Mouse (Mus musculus): ENCODE measurements around the gene Entpd7. TPM values are rescaled to one million over a fixed set of nuclear protein-coding genes. Genes with fewer than 3 reads are reported as not detected.

Entpd7 gene
- total RNA-seq, 2 experiments from 2014 or later = 15.9 to 16.7 TPM

DNA sequence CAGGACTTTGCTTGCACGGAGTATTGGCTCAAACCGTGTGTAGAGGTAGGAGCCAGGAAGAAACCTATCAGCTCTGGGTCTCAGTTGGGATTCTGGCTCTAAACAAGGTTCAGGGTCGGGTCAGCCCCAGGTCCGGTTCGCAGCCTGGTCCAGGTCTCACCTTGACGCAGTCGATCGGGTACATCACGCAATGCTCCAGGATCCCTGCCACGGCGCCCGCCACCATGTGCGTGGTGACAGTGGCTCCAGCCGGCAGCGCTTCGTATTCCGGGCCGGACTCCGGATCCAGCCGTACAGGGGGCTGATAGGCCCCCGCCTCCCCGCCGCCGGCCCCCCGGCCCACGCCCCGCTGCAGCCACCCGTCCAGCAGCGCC lies 15.2 kb upstream of the Entpd7 start:
- DNase-seq (ENCODE audit: low spot score in 2 of 2) = no peak

DNA sequence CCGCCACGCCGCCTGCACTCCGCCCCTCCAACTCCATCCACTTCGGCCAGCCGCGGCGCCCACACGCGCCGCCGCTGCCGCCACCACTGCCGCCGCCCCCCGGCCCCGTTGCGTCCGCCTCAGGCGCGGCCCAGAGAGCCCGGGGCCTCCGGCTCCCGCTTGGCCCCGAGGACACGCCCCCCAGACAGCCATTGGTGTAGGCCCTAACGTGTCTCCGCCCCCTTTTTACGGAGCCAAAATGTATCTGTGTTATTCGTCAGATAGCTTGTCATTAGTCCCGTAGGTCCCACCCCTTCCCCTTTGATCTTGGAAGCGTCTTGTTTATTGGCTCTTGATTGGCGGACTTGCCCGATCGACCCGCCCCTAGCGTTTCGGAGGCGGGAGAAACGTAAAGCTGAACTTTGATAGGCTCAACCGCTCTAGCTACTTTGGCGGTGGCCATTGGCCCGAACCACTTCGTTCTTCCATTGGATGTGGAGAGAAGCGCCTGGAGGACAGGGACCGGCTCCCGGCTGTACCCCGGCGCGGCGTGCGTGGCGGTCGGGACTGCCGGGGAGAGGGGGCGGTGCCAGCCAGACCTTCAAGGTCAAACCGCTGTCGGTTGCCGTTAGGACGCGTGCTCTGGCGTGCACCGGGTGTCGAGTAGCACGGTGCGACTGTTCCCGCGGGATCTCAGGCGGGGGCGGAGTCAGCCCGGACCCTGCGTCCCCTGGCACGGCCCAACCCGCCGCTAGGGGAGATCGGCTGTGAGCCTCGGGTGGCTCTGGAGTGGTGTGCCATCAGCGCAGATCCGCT lies 14.5 kb upstream of the Entpd7 start, which contains the start of gene Slc25a28:
Slc25a28 (minus strand) TSS at position 152 of the 795 bp plus-strand sequence.
- peak; percentile 99 for DNase-seq (ENCODE audit: low spot score in 2 of 2)

DNA sequence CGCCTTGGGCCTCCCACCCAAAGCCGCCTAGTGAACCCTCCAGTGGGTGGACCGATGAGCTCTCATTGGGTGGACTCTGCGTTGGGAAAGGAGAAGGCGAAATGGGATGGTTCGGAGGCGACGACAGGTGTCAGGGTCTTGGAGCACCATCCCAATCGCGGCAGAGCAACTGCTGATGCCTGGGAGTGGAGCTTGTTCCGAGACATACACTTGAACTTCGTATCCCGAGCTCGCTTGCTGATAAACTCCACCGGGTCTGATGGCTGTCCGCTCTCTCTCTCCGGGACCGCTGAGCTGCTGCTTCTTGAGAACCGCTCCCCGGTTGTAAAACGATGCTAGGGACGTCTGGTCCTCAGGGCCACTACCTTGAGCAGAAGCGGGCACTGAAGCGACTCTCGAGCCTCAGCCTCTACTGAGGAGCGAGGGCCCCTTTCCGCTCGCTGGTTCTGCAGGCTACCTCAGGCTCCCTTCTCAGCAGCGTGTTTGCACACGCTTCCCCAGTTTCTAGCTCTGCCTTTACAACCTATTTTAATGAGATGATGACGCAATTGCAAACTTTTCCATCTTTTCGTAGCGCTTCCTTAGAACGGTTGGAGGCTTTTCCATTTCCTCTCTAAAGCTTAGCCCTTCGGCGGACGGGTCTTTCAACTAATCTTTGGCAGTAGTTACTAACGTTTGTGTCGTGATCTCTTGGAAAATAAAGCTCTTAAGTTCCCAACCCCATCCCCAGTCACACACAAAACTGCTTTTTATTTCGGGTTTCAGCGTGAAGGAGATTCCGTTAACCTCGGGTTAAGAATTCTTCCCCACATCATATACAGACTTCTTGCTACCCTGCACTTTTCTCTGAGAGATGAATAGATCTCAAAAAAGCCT lies 13.7 kb upstream of the Entpd7 start:
- DNase-seq (ENCODE audit: low spot score in 2 of 2) = peak in 1 of 2 experiments; percentile 54

DNA sequence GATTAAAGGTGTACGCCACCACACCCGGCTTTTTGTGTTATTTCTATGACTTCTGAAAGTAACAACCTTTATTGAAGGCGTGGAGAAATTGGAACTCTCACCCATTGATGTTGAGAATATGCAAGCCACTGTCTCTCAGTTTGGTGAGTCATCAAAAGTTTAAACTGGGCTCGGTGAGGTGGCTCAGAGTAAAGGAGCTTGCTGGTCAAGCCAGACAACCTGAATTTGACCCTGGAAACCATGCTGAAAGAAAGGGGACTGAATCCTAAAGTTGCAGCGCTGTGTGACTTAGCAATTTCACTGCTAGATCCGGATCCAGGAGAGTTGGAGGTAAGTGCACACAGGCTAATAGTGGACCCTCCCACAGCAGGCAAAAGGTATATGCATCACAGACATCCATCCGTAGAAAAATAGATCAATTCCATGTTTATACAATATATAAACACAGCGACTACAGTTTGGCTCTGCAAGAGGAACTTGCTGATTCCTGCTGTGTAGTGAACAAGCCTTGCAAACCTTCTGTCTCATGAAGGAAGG lies 10.9 kb upstream of the Entpd7 start:
- no peak for DNase-seq (ENCODE audit: low spot score in 2 of 2)

DNA sequence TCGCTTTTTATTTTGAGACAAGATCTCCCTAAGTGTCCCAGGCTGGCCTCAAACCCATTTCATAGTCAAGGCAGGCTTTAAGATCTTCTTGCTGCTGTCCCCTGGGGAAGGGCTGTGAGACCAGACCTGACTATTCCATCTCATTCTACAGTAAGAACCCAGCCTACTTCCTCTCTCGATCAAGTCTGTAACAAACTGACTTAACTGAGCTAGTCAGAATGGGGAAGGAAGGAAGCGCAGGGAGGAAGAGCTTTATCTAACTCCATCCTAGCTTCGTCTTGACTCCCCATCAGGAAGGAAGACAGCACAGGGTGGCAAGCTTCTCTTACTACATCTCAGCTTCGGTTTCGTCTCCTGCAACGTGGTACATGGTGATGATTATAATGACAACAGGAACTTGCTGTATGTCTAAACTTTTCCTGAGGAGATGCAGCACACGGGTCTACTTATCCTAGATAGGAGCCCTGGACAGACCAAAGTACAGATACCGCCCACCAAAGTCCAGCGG lies 9.9 kb upstream of the Entpd7 start:
- no peak for DNase-seq (ENCODE audit: low spot score in 2 of 2)

DNA sequence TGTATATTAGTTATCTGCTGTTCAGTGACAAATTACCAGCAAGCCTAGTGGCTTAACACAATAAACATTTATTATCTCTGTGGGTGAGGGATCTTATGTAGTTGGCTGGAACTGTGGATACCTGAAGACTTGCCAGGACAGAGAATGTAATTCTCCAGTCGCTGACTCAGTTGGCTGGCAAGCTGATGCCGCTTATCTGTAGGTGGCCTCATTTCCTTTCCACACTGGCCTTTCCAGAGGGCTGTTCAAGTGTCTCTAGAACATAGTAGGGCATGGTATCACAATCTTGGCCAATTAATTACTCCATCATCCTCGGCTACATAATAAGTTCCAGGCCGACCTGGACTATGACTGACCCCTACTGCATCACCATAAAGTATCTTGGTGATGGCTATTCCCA lies 7.9 kb upstream of the Entpd7 start:
- no peak for DNase-seq (ENCODE audit: low spot score in 2 of 2)

DNA sequence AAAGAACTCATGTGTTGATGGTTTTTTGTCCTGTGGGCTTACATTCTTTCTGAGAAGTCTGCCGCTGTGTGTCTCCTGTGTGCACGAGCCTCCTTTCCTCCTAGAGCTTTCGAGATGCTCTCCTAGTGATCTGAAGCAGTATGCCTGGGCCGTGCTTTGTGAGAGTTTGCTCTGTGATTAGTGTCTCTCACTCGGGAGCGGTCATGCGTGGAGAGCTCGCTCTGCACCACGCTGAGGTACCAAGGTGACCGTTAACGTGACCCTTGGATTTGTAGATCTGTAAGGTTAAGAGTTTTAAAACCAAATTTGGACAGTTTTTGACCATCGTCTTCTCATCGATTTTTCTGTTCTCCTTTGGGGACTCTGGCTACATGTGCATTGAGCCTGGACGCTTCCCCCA lies 3.3 kb downstream of the Entpd7 start:
- DNase-seq (ENCODE audit: low spot score in 2 of 2) = no peak

DNA sequence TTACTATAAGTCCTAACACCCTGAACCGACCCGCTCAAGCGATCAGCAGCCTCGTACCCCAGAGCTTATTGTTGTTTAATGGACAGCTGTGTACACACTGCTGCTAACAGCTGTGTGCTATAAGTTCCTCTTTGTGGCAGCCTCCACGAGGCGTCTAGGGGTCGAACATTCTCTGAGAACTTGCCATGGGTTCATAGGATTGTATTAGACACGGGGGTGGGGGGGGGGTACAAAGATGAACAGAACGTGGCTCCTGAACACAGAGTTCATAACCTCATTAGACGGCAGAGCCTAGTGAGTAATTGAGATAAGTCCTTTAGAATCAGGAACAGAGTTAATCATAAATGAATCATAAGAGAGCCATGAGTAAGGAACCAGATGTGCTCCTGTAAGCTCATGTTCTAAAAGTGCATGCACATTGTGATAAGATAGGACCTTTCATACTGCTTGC lies 6.1 kb downstream of the Entpd7 start:
- no peak for DNase-seq (ENCODE audit: low spot score in 2 of 2)

DNA sequence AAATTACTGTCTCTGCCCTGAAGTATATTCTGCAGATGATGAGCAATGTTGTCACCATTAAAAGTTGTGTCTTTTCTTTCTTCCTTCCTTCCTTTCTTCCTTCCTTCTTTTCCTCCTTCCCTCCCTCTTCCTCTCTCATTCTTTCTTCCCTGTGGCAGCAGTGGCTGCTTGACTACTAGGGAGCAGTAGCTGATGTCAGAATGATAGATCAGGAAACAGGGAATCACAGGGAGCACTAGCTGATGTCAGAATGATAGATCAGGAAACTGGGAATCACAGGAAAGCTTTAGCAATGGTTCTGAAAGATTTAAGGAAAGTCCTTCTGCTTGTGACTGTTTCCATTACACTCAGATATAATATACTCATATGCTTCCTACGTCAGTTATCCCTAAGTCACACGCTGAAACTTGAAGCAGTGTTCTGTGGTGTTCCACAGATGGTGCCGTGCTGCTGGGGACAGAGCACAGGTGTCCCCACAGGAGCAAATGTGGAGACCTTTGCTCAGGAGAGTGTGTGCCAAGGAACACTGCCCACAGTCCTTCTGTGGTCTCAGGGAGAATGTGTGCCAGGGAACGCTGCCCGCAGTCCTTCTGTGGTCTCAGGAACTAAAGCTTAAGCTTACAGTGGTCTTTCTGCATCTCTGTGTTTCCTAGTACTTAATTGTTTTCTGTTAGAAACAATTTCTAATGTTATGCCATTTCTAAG lies 8.3 kb downstream of the Entpd7 start:
- DNase-seq (ENCODE audit: low spot score in 2 of 2) = peak in 1 of 2 experiments; percentile 20

DNA sequence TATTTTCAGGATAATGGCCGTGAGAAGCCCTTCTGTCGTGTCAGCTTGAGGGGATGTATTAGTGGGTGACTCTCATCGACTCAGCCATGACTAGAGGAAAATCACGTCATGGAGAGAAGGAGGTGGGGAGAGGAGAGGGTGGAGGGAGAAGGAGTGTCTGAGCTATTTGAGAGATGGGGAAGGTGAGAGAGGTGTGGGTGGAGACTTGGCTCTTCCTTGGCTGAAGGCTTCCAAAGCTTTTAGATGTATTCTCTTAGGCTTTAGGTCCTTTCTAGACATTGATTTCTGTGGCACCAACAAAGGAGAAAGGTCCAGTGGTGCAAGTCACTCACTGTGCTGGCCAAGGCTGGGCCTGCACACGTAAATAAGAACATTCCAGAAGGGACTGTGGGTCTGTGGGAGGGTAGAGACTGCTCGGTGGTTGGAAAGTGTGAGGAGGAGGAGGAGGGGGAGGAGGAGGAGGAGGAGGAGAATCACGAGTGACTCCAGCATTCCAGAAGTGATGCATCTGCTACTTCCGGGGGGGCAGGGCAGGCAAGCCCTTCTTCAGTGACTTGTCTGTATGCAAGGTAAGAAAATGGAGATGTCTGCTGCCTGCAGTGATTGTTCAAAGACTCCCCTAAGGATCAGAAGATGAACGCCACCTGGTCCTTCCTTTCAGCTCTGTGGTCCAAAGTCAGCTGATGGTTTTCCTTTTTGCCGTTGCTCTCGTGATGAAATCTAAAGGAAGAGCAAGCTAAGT lies 9.7 kb downstream of the Entpd7 start:
- DNase-seq (ENCODE audit: low spot score in 2 of 2) = peak in 1 of 2 experiments; percentile 25

DNA sequence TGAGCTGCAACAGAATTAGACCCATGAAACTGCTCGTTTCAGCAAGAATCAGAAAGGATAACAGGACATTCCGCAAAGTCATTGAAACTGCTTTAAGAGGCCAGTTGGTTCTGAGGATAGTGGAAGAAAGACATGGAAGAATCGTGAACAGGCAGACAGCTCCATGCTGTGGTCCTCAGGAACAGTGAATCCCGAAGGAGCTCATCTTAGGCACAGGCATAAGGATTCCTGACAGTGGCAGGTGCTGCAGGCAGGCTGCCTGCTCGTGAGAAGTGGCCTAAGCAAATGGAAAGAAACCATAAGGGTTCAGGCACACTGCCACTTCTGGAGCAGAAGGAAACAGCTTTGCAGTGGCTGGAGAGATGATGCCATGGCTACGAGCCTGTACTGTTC lies 10.3 kb downstream of the Entpd7 start:
- DNase-seq (ENCODE audit: low spot score in 2 of 2) = no peak

DNA sequence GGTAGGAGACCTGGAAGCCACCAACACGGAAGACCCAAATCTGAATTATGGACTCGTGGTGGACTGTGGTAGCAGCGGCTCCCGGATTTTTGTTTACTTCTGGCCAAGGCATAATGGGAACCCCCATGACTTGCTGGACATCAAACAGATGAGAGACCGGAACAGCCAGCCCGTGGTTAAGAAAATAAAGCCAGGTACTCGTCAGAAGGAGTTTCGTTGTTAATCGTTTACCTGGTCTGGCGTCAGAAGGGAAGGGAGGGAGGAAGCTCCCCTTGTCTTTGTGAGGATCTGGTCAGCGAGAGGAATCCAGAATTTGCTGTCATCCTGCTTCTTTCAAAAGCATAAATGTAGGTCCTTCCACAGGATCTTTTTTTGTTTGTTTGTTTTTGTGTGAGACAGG lies 14.7 kb downstream of the Entpd7 start:
- no peak for DNase-seq (ENCODE audit: low spot score in 2 of 2)

DNA sequence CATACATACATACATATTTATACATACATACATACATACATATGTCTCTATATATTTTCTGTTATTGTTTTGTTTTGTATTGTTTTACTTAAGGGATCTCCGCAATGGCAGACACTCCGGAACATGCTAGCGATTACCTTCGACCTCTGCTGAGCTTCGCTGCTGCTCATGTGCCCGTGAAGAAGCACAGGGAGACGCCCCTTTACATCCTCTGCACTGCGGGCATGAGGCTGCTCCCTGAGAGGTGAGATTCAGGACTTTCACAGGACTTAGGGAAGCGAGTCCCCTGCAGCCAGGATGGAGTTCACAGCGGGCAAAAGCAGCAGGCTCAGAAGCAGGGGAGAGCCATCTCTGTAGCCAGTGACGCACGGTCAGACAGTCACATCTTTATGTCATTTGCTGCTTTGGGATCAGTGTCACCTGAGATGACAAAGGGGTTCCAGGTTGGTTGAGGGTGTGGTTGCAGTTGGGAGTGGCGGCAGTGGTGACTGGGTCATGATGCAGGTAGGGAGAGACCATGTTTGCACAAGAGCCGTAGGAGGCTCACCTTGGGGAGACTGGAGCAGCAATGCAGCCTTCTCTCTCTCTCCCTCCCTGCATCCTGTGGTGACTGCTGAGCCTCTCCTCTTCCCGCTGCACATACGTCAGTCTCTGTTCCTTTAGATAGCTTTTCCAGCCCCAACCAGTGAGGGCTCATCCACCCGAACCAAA lies 15.5 kb downstream of the Entpd7 start:
- no peak for DNase-seq (ENCODE audit: low spot score in 2 of 2)

DNA sequence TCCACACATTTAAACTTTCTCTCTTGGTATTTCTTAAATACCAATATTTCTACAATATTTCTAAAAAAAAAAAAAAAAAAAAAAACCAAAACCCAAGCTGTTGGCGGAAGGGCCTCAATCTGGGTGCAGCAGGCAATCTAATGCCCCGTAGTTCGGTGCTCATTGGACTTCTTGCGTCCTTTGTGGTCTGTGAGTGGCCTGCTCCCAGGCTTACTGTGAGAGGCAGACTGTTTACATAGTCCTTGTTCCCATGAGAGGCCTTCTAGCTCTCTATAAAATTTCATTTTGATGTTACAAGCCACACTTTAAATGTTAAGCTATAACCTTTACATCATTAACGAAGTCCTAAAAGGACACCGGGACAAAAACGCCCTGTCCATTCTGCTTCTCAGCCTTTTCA lies 18.7 kb downstream of the Entpd7 start:
- DNase-seq (ENCODE audit: low spot score in 2 of 2) = no peak

DNA sequence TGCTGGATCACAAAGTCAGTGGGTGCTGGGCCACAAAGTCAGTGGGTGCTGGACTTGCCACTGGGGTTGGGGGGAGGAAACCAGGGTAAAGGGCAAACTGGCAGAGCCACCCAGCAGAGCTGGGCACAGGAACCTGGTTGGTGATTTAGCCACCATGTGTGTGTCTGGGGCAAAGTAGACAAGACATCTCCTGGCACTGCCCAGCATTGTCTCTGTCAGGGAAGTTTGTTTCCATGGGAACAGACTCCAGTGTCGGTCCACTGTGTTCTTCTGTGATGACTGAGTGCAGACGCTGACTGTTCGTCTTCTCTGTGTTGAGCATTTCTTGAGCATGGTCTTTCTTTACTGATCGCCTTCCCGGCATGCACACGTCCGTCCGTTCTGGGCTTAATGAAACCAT lies 19.8 kb downstream of the Entpd7 start:
- DNase-seq (ENCODE audit: low spot score in 2 of 2) = peak in 1 of 2 experiments; percentile 25

DNA sequence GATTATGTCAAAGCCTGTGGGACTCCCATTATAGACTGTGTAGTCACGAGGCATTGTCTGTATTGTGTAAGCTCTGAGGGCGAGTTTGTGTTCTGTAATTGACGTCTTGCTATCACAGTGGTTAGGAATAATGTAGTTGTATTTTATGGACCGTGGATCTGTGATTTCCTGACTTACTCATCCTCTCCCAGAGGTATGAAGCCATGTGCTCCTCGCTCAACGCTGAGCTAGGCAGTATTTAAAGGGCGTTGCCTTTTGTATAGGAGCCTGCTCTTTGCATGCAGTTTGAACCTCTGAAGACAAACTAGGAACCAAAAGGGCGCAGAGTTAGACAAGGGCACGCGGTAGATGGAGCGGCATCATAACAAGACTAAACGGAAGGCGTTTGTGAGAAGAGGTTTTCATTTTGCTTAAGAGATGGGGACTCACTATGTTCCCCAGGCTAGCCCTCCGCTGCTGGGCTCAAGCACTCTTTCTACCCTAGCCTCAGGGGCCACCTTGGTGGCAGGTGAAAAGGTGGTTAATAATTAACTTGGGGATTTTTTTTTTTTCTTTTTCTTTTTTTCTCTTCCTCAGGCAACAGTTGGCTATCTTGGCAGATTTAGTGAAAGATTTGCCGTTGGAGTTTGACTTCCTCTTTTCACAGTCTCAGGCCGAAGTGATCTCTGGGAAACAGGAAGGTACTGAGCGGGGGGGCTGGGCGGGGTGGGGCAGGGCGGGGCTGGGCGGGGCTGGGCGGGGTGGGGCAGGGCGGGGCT lies 21.9 kb downstream of the Entpd7 start:
- no peak for DNase-seq (ENCODE audit: low spot score in 2 of 2)

DNA sequence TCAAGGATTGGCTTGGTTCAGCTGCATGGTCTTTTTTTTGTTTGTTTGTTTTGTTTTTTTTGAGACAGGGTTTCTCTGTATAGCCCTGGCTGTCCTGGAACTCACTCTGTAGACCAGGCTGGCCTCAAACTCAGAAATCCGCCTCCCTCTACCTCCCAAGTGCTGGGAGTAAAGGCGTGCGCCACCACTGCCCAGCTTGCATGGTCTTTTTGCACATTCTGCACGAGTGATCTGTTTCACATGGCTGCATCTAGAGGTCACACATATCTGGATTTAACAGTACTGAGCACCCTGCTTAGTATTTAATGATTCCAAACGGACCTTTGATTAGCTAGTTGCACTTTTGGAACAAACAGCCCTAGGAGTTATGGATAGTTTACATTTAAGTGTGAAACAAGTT lies 22.5 kb downstream of the Entpd7 start:
- no peak for DNase-seq (ENCODE audit: low spot score in 2 of 2)

DNA sequence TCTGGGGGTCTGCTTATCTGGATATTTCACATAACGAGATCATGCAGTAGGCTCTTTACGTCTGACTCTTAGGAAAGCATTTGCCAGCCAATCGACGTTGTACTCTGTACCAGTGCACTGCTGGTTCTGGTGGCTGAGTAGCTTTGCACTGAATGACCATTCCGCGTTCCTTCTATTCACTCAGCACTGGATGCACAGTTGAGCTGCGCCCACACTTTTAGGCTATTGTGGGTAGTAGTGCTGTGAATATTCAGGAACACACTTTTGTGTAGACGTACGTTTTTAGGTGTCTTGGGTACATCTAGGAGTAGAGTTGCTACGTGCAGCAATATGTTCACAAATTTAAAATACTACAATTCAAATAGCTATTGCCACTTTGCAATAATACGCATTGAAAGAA lies 30.6 kb downstream of the Entpd7 start:
- no peak for DNase-seq (ENCODE audit: low spot score in 2 of 2)

DNA sequence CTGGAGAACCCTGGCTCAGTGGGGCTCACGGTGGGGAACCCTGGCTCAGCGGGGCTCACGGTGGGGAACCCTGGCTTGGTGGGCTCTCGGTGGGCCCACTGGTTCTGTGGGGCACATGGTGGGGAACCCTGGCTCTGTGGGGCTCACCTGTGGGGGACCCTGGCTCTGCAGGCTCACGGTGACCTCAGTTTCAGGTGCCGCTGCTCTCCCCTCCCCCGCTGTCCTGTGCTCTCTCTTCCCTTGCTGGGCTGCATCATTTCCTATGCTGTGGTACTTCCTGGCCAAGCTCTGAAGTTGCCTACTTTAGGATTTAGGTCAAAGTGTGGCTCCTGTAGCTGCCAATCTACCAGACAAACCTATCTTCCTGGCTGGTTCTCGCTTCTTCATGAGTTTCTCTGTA lies 33.4 kb downstream of the Entpd7 start:
- no peak for DNase-seq (ENCODE audit: low spot score in 2 of 2)
